Mouse (Mus musculus): ENCODE data around the gene Pi4k2b. TPM values are rescaled to one million over a fixed set of nuclear protein-coding genes. Genes with fewer than 3 reads are reported as not detected.

The Pi4k2b gene
- polyA plus RNA-seq, 1 experiment from 2014 or later: 20.1 TPM

DNA sequence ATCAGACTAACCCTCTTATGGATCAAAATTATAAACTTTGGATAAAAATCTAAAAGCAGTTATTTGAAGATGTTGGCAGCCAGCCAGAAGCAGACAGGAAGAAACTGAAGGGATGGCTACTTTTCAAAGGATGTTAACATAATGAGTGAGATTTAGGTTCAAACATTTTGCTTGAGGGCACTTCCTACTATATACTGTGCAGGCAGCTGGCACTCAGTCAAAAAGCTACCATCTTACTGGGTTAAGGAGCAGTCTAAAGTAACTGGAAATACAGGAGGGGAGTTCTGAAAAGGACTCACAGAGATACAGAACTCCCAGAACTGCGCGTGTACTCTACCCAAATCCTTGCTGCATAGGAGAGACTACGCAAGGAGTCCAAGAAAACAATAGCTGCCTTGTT lies 5.3 kb upstream of the Pi4k2b start:
- Histone ChIP-seq H3K4me3 (ENCODE audit: low read depth, low read length) (no peak overlapping the region), H3K9ac (ENCODE audit: low read length) (no peak overlapping the region), H3K27ac (ENCODE audit: low read depth, low read length) (no peak overlapping the region), H3K27me3 (ENCODE audit: control insufficient read depth, insufficient read depth, low read length) (no peaks in the 10 kb centered on the region), H3K4me1 (ENCODE audit: control insufficient read depth, insufficient read depth, low read length) (no peaks in the 10 kb centered on the region), H3K4me2 (no peak overlapping the region), H3K9me3 (ENCODE audit: control insufficient read depth, low read length) (no peaks in the 10 kb centered on the region), H3K36me3 (ENCODE audit: control insufficient read depth, insufficient read depth, low read length) (no peaks in the 10 kb centered on the region)
- no peak for ATAC-seq (ENCODE audit: low FRiP score)
- 76% methylated on average over 3 of the region's 3 CpGs for WGBS
- no peak for DNase-seq (ENCODE audit: low spot score, missing footprints)

- peak; percentile 6; the same call in 1 of the 2 replicates for ATAC-seq (ENCODE audit: low FRiP score)
- WGBS: 6% methylated on average over 17 of the region's 17 CpGs
- no peak for DNase-seq (ENCODE audit: low spot score, missing footprints)
- peak overlapping the region; percentile 72 for H3K4me3 ChIP-seq (ENCODE audit: low read depth, low read length)
- H3K27ac ChIP-seq (ENCODE audit: low read depth, low read length): no peak overlapping the region
- H3K9ac ChIP-seq (ENCODE audit: low read length): peak overlapping the region; percentile 77
- no peaks in the 10 kb centered on the region for H3K9me3 ChIP-seq (ENCODE audit: control insufficient read depth, low read length)
- H3K36me3 ChIP-seq (ENCODE audit: control insufficient read depth, insufficient read depth, low read length): no peaks in the 10 kb centered on the region
- H3K4me1 ChIP-seq (ENCODE audit: control insufficient read depth, insufficient read depth, low read length): peaks cover 3% of the 10 kb centered on the region; the same call in 1 of the 2 replicates
- no peaks in the 10 kb centered on the region for H3K27me3 ChIP-seq (ENCODE audit: control insufficient read depth, insufficient read depth, low read length)
- H3K4me2 ChIP-seq: peak overlapping the region; percentile 67
These were observed 889 bp downstream of the Pi4k2b start for GRCm38 (mm10) chr5:52742112-52742813.

- ATAC-seq (ENCODE audit: low FRiP score) (no peak), DNase-seq (ENCODE audit: low spot score, missing footprints) (no peak)
- WGBS: 66% methylated on average over 4 of the region's 4 CpGs
- Histone ChIP-seq H3K27ac (ENCODE audit: low read depth, low read length) (no peak overlapping the region), H3K4me1 (ENCODE audit: control insufficient read depth, insufficient read depth, low read length) (peaks cover 3% of the 10 kb centered on the region; the same call in 1 of the 2 replicates), H3K27me3 (ENCODE audit: control insufficient read depth, insufficient read depth, low read length) (no peaks in the 10 kb centered on the region), H3K9ac (ENCODE audit: low read length) (no peak overlapping the region), H3K36me3 (ENCODE audit: control insufficient read depth, insufficient read depth, low read length) (no peaks in the 10 kb centered on the region), H3K9me3 (ENCODE audit: control insufficient read depth, low read length) (no peaks in the 10 kb centered on the region), H3K4me3 (ENCODE audit: low read depth, low read length) (no peak overlapping the region), H3K4me2 (no peak overlapping the region)
These were observed 1.9 kb downstream of the Pi4k2b start for GRCm38 (mm10) chr5:52743231-52743630.

GRCm38 (mm10) chr5:52746920-52747319 lies 5.5 kb downstream of the Pi4k2b start:
- Histone ChIP-seq H3K4me2 (no peak overlapping the region), H3K27ac (ENCODE audit: low read depth, low read length) (no peak overlapping the region), H3K4me3 (ENCODE audit: low read depth, low read length) (no peak overlapping the region), H3K9ac (ENCODE audit: low read length) (no peak overlapping the region), H3K36me3 (ENCODE audit: control insufficient read depth, insufficient read depth, low read length) (no peaks in the 10 kb centered on the region), H3K9me3 (ENCODE audit: control insufficient read depth, low read length) (no peaks in the 10 kb centered on the region), H3K4me1 (ENCODE audit: control insufficient read depth, insufficient read depth, low read length) (peaks cover 3% of the 10 kb centered on the region; the same call in 1 of the 2 replicates), H3K27me3 (ENCODE audit: control insufficient read depth, insufficient read depth, low read length) (no peaks in the 10 kb centered on the region)
- no peak for DNase-seq (ENCODE audit: low spot score, missing footprints)
- ATAC-seq (ENCODE audit: low FRiP score): no peak

DNA sequence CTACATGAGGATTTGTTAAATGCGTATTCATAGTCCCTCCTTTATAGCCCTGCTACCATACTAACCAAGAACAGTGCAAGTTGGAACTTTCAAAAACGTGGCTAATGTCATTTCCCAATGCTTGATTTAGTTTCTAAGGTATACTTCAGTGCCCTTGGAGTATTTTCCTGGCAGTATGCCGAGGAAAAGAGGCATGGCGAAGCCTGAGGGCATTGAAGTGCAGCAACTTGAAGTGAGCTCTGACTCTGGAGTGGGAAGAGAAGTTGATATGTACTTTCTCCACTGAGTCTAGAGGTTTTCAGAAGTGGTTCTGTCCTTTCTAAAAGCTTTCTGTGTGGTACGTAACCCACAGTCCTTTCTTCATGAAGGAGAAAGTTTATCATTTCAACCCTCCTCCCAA lies 7.4 kb downstream of the Pi4k2b start:
- Histone ChIP-seq H3K4me2 (no peak overlapping the region), H3K36me3 (ENCODE audit: control insufficient read depth, insufficient read depth, low read length) (no peaks in the 10 kb centered on the region), H3K4me1 (ENCODE audit: control insufficient read depth, insufficient read depth, low read length) (no peaks in the 10 kb centered on the region), H3K9ac (ENCODE audit: low read length) (no peak overlapping the region), H3K27ac (ENCODE audit: low read depth, low read length) (no peak overlapping the region), H3K9me3 (ENCODE audit: control insufficient read depth, low read length) (no peaks in the 10 kb centered on the region), H3K27me3 (ENCODE audit: control insufficient read depth, insufficient read depth, low read length) (no peaks in the 10 kb centered on the region), H3K4me3 (ENCODE audit: low read depth, low read length) (no peak overlapping the region)
- ATAC-seq (ENCODE audit: low FRiP score) (no peak), DNase-seq (ENCODE audit: low spot score, missing footprints) (no peak)
- 86% methylated on average over 5 of the region's 5 CpGs for WGBS

DNA sequence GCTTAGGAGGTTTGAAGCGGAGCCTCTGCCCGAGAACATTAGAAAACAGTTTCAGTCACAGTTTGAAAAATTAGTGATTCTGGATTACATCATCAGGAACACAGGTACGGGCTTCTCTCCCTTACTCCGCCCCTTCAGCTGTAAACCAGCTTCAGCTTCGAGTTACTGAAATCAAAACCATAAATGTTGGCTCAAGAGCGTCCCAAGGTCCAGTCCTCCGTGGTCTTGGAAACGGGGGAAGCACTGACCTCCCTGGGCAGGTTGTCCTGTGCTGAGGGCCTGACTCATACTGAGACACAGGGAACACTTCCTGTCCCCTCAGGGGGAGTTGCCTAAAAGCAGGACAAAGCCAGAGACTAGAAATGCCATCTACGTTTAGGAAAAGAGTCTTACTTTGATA lies 11.8 kb downstream of the Pi4k2b start:
- Histone ChIP-seq H3K9me3 (ENCODE audit: control insufficient read depth, low read length) (no peaks in the 10 kb centered on the region), H3K4me2 (no peak overlapping the region), H3K36me3 (ENCODE audit: control insufficient read depth, insufficient read depth, low read length) (no peaks in the 10 kb centered on the region), H3K27ac (ENCODE audit: low read depth, low read length) (no peak overlapping the region), H3K4me3 (ENCODE audit: low read depth, low read length) (no peak overlapping the region), H3K4me1 (ENCODE audit: control insufficient read depth, insufficient read depth, low read length) (no peaks in the 10 kb centered on the region), H3K27me3 (ENCODE audit: control insufficient read depth, insufficient read depth, low read length) (no peaks in the 10 kb centered on the region), H3K9ac (ENCODE audit: low read length) (no peak overlapping the region)
- 87% methylated on average over 9 of the region's 9 CpGs for WGBS
- DNase-seq (ENCODE audit: low spot score, missing footprints): no peak
- no peak for ATAC-seq (ENCODE audit: low FRiP score)

- Histone ChIP-seq H3K4me2 (no peak overlapping the region), H3K27ac (ENCODE audit: low read depth, low read length) (no peak overlapping the region), H3K4me1 (ENCODE audit: control insufficient read depth, insufficient read depth, low read length) (no peaks in the 10 kb centered on the region), H3K27me3 (ENCODE audit: control insufficient read depth, insufficient read depth, low read length) (no peaks in the 10 kb centered on the region), H3K4me3 (ENCODE audit: low read depth, low read length) (no peak overlapping the region), H3K36me3 (ENCODE audit: control insufficient read depth, insufficient read depth, low read length) (no peaks in the 10 kb centered on the region), H3K9me3 (ENCODE audit: control insufficient read depth, low read length) (no peaks in the 10 kb centered on the region), H3K9ac (ENCODE audit: low read length) (no peak overlapping the region)
- DNase-seq (ENCODE audit: low spot score, missing footprints) (no peak), ATAC-seq (ENCODE audit: low FRiP score) (no peak)
These were observed 12.8 kb downstream of the Pi4k2b start for GRCm38 (mm10) chr5:52754196-52754595.

DNA sequence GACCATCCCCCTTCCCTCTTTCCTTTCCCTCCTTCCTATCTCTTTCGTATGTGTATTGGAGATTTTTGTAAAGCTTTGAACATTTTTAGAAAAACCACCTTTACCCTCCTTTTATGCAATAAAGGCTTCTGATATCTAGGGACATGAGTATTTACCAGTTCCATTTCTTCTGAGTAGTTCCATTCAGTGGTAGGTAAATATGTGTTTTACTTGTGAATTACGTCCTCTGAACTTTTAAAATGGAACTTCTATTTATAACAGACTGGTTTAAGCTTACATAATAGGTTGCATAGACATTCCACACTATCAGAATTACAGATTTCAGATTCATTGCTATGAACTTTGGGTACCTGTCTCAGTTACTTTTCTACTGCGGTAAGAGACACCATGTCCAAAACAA lies 14.0 kb downstream of the Pi4k2b start:
- 96% methylated on average over 3 of the region's 3 CpGs for WGBS
- H3K9ac ChIP-seq (ENCODE audit: low read length): no peak overlapping the region

DNA sequence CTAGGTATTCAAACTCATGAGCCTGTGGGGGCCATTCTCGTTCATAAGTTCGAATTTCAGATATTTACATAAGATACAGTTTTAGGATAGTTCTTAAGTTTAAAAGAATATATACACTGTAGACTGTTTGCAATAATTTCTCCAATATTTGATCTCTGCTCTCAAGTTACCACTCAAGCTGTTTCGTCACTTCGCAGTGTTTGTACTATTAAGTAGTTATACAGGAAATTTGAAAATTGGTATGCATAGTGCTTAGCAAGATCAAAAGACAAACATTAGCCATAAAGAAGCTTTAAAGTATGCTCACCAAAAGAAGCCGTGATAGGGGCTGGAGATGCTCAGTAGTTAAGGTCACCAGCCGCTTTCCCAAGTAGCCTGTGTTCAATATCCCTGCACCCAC lies 14.6 kb downstream of the Pi4k2b start:
- no peaks in the 10 kb centered on the region for H3K27me3 ChIP-seq (ENCODE audit: control insufficient read depth, insufficient read depth, low read length)
- no peak for DNase-seq (ENCODE audit: low spot score, missing footprints)
- no peak for ATAC-seq (ENCODE audit: low FRiP score)
- no peak overlapping the region for H3K4me3 ChIP-seq (ENCODE audit: low read depth, low read length)
- WGBS: 95% methylated on average over 6 of the region's 6 CpGs
- no peaks in the 10 kb centered on the region for H3K4me1 ChIP-seq (ENCODE audit: control insufficient read depth, insufficient read depth, low read length)
- H3K9ac ChIP-seq (ENCODE audit: low read length): no peak overlapping the region
- no peak overlapping the region for H3K4me2 ChIP-seq
- H3K27ac ChIP-seq (ENCODE audit: low read depth, low read length): no peak overlapping the region
- no peaks in the 10 kb centered on the region for H3K36me3 ChIP-seq (ENCODE audit: control insufficient read depth, insufficient read depth, low read length)
- no peaks in the 10 kb centered on the region for H3K9me3 ChIP-seq (ENCODE audit: control insufficient read depth, low read length)

More for the DNA sequence above, 14.0 kb downstream of the Pi4k2b start:
- Histone ChIP-seq H3K4me2 (no peak overlapping the region), H3K9me3 (ENCODE audit: control insufficient read depth, low read length) (no peaks in the 10 kb centered on the region), H3K36me3 (ENCODE audit: control insufficient read depth, insufficient read depth, low read length) (no peaks in the 10 kb centered on the region), H3K4me1 (ENCODE audit: control insufficient read depth, insufficient read depth, low read length) (no peaks in the 10 kb centered on the region), H3K27ac (ENCODE audit: low read depth, low read length) (no peak overlapping the region), H3K27me3 (ENCODE audit: control insufficient read depth, insufficient read depth, low read length) (no peaks in the 10 kb centered on the region), H3K4me3 (ENCODE audit: low read depth, low read length) (no peak overlapping the region)
- ATAC-seq (ENCODE audit: low FRiP score) (no peak), DNase-seq (ENCODE audit: low spot score, missing footprints) (no peak)

Measured in midbrain, embryonic 11.5 days (tissue).